Mouse (Mus musculus) ES-E14 (cell line): ENCODE results near the gene Mrps5.

Source experiments
- CHD2 ChIP-seq: IDR thresholded peaks from 2 replicates; pipeline ENCODE4 v1.6.1; 2014; ENCODE audit warnings: mild to moderate bottlenecking, low read depth, low read length, inconsistent platforms
- HCFC1 ChIP-seq: IDR thresholded peaks from 2 replicates; pipeline ENCODE4 v1.6.1; 2012; ENCODE audit warnings: low read length, inconsistent platforms, borderline replicate concordance; ENCODE audit not compliant: insufficient read depth
- MAFK ChIP-seq: IDR thresholded peaks from 2 replicates; pipeline ENCODE4 v1.6.1; 2014; ENCODE audit warnings: mild to moderate bottlenecking, low read depth, low read length, inconsistent platforms; ENCODE audit not compliant: insufficient read depth
- ZC3H11A ChIP-seq: IDR thresholded peaks from 2 replicates; pipeline ENCODE4 v1.6.1; 2012; ENCODE audit warnings: low read depth, mild to moderate bottlenecking, inconsistent platforms, low read length, borderline replicate concordance
- ZNF384 ChIP-seq: IDR thresholded peaks from 2 replicates; pipeline ENCODE4 v1.6.1; 2012; ENCODE audit warnings: low read depth, low read length, inconsistent platforms

DNA sequence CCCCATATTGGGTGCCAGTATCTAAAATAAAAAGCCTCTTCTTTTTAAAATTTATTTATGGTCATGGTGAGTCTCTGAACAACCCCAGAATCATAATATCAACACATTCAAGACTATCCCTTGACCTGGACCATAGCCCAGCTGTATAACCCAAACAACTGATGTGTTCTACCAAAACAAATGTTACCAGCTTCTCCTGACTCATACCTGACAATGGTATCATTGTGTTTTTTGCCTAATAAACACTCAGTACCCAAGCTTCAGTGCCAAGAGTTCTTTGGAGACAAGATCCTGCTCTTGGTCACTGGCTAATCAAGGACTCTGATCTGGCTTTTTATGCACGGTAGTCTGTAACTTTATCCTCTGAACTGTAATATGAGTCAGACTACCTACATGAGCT is 13.7 kb upstream of the Mrps5 start:
- TF ChIP-seq HCFC1: no peak
- no peak for TF ChIP-seq ZNF384
- TF ChIP-seq MAFK: no peak
- no peak for TF ChIP-seq ZC3H11A
- no peak for TF ChIP-seq CHD2
